Mouse (Mus musculus) forebrain, postnatal 0 days (tissue): Measurements from ENCODE around the gene Vmn1r233. TPM values are rescaled to one million over a fixed set of nuclear protein-coding genes. Genes with fewer than 3 reads are reported as not detected.

Experiments used
- ATAC-seq: fragments of 200-750 bp; cut with Nextera tagmentation; 2 replicates; pipeline ENCODE4 v1.8.0; 2017; ENCODE audit warnings: mild to moderate bottlenecking, moderate library complexity
- DNase-seq: peaks from one replicate; pipeline ENCODE4 v3.0.0-alpha.2; 2015
- H3K27ac ChIP-seq: fragments of 300-500 bp; sonication (generic); 2 replicates; pipeline ENCODE4 v1.5.1; 2014; ENCODE audit warnings: low read depth, mild to moderate bottlenecking, antibody characterized with exemption, low read length, moderate library complexity, mixed read lengths
- H3K27me3 ChIP-seq: fragments of 300-500 bp; sonication (generic); 2 replicates; pipeline ENCODE4 v1.6.1; 2014; ENCODE audit warnings: mild to moderate bottlenecking, low read length, mixed read lengths; ENCODE audit not compliant: insufficient read depth
- H3K36me3 ChIP-seq: fragments of 300-500 bp; sonication (generic); 2 replicates; pipeline ENCODE4 v1.6.1; 2014; ENCODE audit warnings: mild to moderate bottlenecking, moderate library complexity; ENCODE audit not compliant: insufficient read depth
- H3K4me1 ChIP-seq: fragments of 300-500 bp; sonication (generic); 2 replicates; pipeline ENCODE4 v1.6.1; 2014; ENCODE audit warnings: antibody characterized with exemption; ENCODE audit not compliant: insufficient read depth
- H3K4me2 ChIP-seq: fragments of 300-500 bp; sonication (generic); 2 replicates; pipeline ENCODE4 v1.6.1; 2014; ENCODE audit warnings: low read depth, mild to moderate bottlenecking, moderate library complexity
- H3K4me3 ChIP-seq: fragments of 300-500 bp; sonication (generic); 2 replicates; pipeline ENCODE4 v1.5.1; 2014; ENCODE audit warnings: low read depth, low read length, mixed read lengths
- H3K9ac ChIP-seq: fragments of 300-500 bp; sonication (generic); 2 replicates; pipeline ENCODE4 v1.6.1; 2014; ENCODE audit warnings: mild to moderate bottlenecking
- H3K9me3 ChIP-seq: fragments of 300-500 bp; sonication (generic); 2 replicates; pipeline ENCODE4 v1.6.1; 2016; ENCODE audit warnings: low read length
- CTCF ChIP-seq: sonication (generic); IDR thresholded peaks from 2 replicates; pipeline ENCODE4 v1.5.1; 2016; ENCODE audit warnings: antibody characterized with exemption, control low read depth, low read depth
- WGBS: fragments of 180-500 bp; shearing (Covaris S2); extraction: QIAGEN DNeasy Blood & Tissue Kit; methylation state at CpG from one replicate; pipeline ENCODE4 v1.1.7; 2014; 5-methylcytosine and 5-hydroxymethylcytosine counted together
- polyA plus RNA-seq: library from polyadenylated mRNA; unstranded; fragments of >200 nt; fragmentation: Nextera tagmentation; extraction: Ambion mirVana; gene quantifications from 2 replicates; pipeline ENCODE4 v1.2.1, GENCODE M21; 2015
- total RNA-seq: library from RNA; depleted of rRNA; stranded (reverse); fragments of >200 nt; gene quantifications from 2 replicates; pipeline ENCODE4 v1.2.3, GENCODE M21; 2014; rRNA removed

Vmn1r233 gene
- total and polyA plus RNA-seq, 2 experiments from 2014 or later: not detected

DNA sequence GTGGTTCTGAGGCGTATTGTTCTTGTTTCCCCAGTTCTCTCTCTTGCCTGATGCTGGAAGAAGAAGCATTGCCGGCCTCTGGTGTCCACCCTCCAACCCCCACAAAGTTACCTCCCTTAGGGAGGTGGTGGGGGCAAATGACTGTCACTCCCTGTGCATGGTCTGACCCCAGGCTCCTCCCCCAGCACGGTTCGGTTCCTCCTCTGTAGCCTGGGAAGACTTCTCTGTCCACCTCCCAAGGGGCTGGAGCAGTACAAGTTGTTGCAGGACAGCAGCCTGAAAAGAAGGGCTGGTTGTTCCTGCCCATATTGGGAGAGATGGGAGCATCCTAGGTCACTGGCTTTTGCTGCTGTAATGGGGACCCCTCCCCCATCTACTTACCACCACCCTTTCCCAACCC lies 30.8 kb downstream of the Vmn1r233 start:
- H3K36me3 ChIP-seq: peaks cover 88% of the 10 kb centered on the region
- no peaks in the 10 kb centered on the region for H3K9me3 ChIP-seq
- H3K4me3 ChIP-seq: no peak overlapping the region
- no peak overlapping the region for H3K9ac ChIP-seq
- H3K27me3 ChIP-seq: no peaks in the 10 kb centered on the region
- H3K4me1 ChIP-seq: no peaks in the 10 kb centered on the region
- no peak overlapping the region for H3K27ac ChIP-seq
- 90% methylated on average over 4 of the region's 4 CpGs for WGBS
- peak; percentile 13; the same call in 1 of the 2 replicates for ATAC-seq
- H3K4me2 ChIP-seq: no peak overlapping the region
- TF ChIP-seq CTCF: no peak
- DNase-seq: no peak

DNA sequence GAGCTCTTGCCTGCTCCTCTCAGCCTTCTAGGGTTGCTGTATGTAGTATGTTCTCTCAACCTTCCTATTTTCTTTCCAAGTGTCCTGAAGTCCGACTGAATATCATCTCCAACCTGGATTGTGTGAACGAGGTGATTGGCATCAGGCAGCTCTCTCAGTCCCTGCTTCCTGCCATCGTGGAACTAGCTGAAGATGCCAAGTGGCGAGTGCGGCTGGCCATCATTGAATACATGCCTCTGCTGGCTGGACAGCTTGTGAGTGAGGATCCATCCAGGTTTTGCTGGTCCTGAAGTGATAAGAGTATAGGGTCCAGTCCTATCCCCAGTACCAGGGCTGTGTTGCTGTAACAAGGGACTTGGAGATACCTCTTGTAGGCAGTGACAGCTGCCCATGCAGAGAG lies 35.9 kb downstream of the Vmn1r233 start:
- H3K9me3 ChIP-seq: no peaks in the 10 kb centered on the region
- DNase-seq (no peak), ATAC-seq (no peak)
- H3K4me3 ChIP-seq: no peak overlapping the region
- peaks cover 98% of the 10 kb centered on the region for H3K36me3 ChIP-seq
- TF ChIP-seq CTCF: no peak
- no peak overlapping the region for H3K9ac ChIP-seq
- H3K4me1 ChIP-seq: no peaks in the 10 kb centered on the region
- H3K27ac ChIP-seq: no peak overlapping the region
- no peaks in the 10 kb centered on the region for H3K27me3 ChIP-seq
- no peak overlapping the region for H3K4me2 ChIP-seq
- 92% methylated on average over 5 of the region's 5 CpGs for WGBS

DNA sequence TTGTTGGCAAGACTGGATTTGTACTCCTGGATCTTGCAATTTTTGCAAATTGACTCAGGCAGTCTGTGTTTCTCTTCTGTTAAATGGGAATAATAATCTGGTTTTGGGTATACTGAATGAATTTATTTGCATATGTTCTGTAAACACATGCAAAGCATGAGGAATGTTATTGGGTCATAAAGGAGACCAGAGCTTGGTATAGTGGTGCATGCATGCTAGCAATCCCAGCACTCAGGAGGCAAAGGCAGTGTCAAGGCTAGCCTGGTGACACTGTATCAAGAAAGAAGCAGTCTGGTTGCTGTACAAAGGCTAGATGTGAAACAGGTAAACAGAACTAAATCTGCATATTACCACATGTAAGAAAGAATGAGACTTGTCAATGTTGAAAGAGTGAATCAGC lies 49.6 kb downstream of the Vmn1r233 start:
- Histone ChIP-seq H3K27ac (0 out of 2 replicates have a peak overlapping the region, but pooled peaks have one; percentile 98), H3K27me3 (no peaks in the 10 kb centered on the region), H3K4me1 (peaks cover 29% of the 10 kb centered on the region), H3K4me3 (peak overlapping the region; percentile 73), H3K9me3 (no peaks in the 10 kb centered on the region), H3K9ac (peak overlapping the region; percentile 68), H3K4me2 (peak overlapping the region; percentile 76), H3K36me3 (peaks cover under 1% of the 10 kb centered on the region)
- no peak for TF ChIP-seq CTCF
- no peak for DNase-seq
- no peak for ATAC-seq

DNA sequence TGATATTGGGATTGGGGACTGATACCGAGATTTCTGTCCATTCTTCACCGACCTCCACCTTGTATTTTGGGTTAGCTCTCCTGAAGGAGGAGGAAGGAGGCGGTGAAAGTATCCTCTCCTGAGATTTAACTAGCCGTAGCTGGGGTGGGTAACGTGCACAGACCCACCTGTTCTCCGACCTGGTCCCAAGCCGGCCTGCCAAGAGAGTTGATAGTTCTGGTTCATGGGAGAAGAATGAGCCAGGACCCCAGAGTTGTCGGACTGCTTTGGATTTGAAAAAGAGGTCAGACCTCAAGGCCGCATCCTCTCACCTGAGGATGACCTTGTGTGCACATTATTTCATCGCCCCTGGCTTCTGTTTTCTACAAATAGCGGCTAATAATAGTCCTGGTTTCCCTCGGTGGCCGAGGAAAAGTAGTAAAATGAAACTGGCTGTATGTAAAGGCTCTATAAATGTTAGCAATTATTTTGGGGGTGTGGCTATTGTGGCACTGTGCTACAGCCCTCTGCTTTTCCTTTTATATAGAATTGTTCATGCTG lies 50.2 kb downstream of the Vmn1r233 start:
- no peak for TF ChIP-seq CTCF
- no peaks in the 10 kb centered on the region for H3K36me3 ChIP-seq
- H3K27me3 ChIP-seq: no peaks in the 10 kb centered on the region
- H3K4me1 ChIP-seq: peaks cover 29% of the 10 kb centered on the region
- DNase-seq (no peak), ATAC-seq (no peak)
- peak overlapping the region; percentile 98 for H3K27ac ChIP-seq
- no peaks in the 10 kb centered on the region for H3K9me3 ChIP-seq
- H3K9ac ChIP-seq: peak overlapping the region; percentile 68
- WGBS: 0% methylated on average over 13 of the region's 13 CpGs
- peak overlapping the region; percentile 73 for H3K4me3 ChIP-seq
- H3K4me2 ChIP-seq: peak overlapping the region; percentile 76

DNA sequence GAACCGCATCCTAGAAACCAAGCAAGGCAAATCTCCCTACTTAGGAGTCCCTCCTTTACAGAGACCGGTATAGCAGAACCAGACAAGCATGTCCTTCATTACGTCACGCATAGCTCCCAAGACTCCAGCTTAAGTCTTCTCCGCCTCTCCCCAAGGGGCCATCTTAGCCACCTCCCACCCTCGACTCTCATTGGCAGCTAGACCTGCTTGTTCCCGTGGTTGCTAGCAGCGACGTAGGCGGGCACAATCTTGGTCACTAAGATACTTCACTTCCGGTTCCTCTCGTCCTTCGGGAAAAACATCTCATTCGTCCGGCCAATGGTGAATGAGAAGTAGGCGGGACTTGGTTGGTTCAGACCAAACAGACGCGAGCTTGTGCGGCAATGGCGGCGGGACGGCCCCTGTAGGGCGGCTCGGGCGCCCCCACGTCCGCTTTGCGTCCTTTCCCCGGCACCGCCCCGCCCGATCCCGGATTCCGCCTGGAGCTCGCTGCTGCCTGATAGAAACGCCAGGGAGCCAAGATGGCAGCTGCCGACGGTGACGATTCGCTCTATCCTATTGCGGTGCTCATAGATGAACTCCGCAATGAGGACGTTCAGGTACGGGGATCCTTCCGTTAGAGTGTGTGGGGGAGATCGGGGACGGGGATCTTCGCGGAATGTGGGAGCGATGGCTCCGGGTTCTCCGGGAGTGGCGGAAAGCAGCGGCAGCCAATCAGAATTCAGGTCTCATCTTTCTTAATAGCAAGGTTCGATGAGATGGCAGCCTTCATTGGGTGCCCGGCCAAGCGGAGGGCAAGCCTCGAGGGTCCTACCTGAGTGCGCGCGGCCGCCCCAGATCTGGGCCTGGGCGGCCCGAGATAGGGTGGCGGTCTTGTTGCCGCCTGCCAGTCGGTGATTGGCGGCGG lies 51.0 kb downstream of the Vmn1r233 start, which contains the start of gene Ppp2r1a:
TSS of gene Ppp2r1a (plus strand) at position 327 of the 907 bp plus-strand sequence.
- ATAC-seq: peak; percentile 97
- no peaks in the 10 kb centered on the region for H3K9me3 ChIP-seq

DNA sequence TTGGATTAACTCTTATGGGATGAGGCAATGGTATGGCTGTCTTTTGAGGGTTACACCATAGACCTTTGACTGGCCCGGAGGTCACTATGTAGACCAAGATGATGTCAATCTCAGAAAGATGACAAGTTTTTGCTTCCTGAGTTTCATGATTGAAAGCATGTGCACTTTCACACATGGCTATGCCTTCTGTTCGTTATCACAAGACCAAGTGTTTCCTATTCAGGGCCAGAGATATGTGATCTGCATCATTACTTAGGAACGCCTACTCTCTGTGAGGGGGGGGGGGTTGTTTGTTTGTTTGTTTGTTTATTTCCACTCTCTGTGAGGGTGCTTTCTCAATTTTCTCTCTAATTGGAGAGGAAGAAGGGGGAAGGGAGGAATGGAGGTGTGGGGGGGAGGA lies 52.0 kb downstream of the Vmn1r233 start:
- no peaks in the 10 kb centered on the region for H3K9me3 ChIP-seq
- no peaks in the 10 kb centered on the region for H3K36me3 ChIP-seq
- peak overlapping the region; percentile 73 for H3K4me3 ChIP-seq
- ATAC-seq (no peak), DNase-seq (no peak)
- peak overlapping the region; percentile 90 for H3K27ac ChIP-seq
- H3K9ac ChIP-seq: peak overlapping the region; percentile 66
- whole genome bisulfite sequencing: 30% methylated on average over 3 of the region's 3 CpGs
- H3K27me3 ChIP-seq: no peaks in the 10 kb centered on the region
- TF ChIP-seq CTCF: no peak
- peaks cover 29% of the 10 kb centered on the region for H3K4me1 ChIP-seq
- H3K4me2 ChIP-seq: peak overlapping the region; percentile 58

More for the DNA sequence above, 51.0 kb downstream of the Vmn1r233 start, which contains the start of gene Ppp2r1a:
- Histone ChIP-seq H3K27ac (peak within 1 kb of the TSS; percentile 98), H3K27me3 (no peaks in the 10 kb centered on the region), H3K4me3 (peak within 1 kb of the TSS; percentile 73), H3K36me3 (no peaks in the 10 kb centered on the region), H3K4me2 (peak within 1 kb of the TSS; percentile 76), H3K9ac (peak within 1 kb of the TSS; percentile 68), H3K4me1 (peaks cover 29% of the 10 kb centered on the region)
- under 1% methylated on average over 69 of the region's 69 CpGs for WGBS
- peak; percentile 52 for TF ChIP-seq CTCF
- DNase-seq: peak; percentile 100

Other genes with a start within 250 kb of the Vmn1r233 start
- not detected in 2 replicates for gene Vmn1r228, start 210.3 kb downstream of the Vmn1r233 start, total RNA-seq
- gene Vmn1r228, start 210.3 kb downstream of the Vmn1r233 start, polyA plus RNA-seq: not detected in 2 replicates
- not detected in 2 replicates for gene Vmn1r229, start 184.9 kb downstream of the Vmn1r233 start, total RNA-seq
- gene Vmn1r229, start 184.9 kb downstream of the Vmn1r233 start, polyA plus RNA-seq: not detected in 2 replicates
- gene Vmn1r230, start 156.0 kb downstream of the Vmn1r233 start, total RNA-seq: not detected in 2 replicates
- not detected in 2 replicates for gene Vmn1r230, start 156.0 kb downstream of the Vmn1r233 start, polyA plus RNA-seq
- gene Vmn1r231, start 91.4 kb downstream of the Vmn1r233 start, total RNA-seq: not detected in 2 replicates
- gene Vmn1r231, start 91.4 kb downstream of the Vmn1r233 start, polyA plus RNA-seq: not detected in 2 replicates
- not detected in 2 replicates for gene Vmn1r232, start 76.8 kb downstream of the Vmn1r233 start, total RNA-seq
- gene Vmn1r232, start 76.8 kb downstream of the Vmn1r233 start, polyA plus RNA-seq: not detected in 2 replicates
- gene Ppp2r1a, start 51.2 kb downstream of the Vmn1r233 start, total RNA-seq: 628 and 654 TPM in 2 replicates
- 717 and 789 TPM in 2 replicates for gene Ppp2r1a, start 51.2 kb downstream of the Vmn1r233 start, polyA plus RNA-seq
- gene Zfp160, start 12.4 kb upstream of the Vmn1r233 start, total RNA-seq: 22.5 and 31.3 TPM in 2 replicates
- gene Zfp160, start 12.4 kb upstream of the Vmn1r233 start, polyA plus RNA-seq: 6.9 and 11.9 TPM in 2 replicates
- not detected in 2 replicates for gene Vmn1r234, start 229.6 kb upstream of the Vmn1r233 start, total RNA-seq
- gene Vmn1r234, start 229.6 kb upstream of the Vmn1r233 start, polyA plus RNA-seq: not detected in 2 replicates